Mouse (Mus musculus) C2C12 (cell line): Measurements from ENCODE around the gene Angpt4.

ENCODE experiments used
- CTCF ChIP-seq: IDR thresholded peaks from one replicate; pipeline ENCODE4 v1.5.1; 2011; ENCODE audit not compliant: control insufficient read depth, insufficient read depth, insufficient read length
- FOSL1 ChIP-seq: IDR thresholded peaks from one replicate; pipeline ENCODE4 v1.8.0; 2011; ENCODE audit warnings: mild to moderate bottlenecking, low read length; ENCODE audit not compliant: poor library complexity, insufficient read depth, severe bottlenecking
- MAX ChIP-seq: IDR thresholded peaks from one replicate; pipeline ENCODE4 v1.6.1; 2011; ENCODE audit warnings: mild to moderate bottlenecking, control low read depth
- MYOD1 ChIP-seq: IDR thresholded peaks from one replicate; pipeline ENCODE4 v1.6.1; 2011; ENCODE audit warnings: low read depth; ENCODE audit not compliant: control insufficient read depth, insufficient read length
- MYOG ChIP-seq: IDR thresholded peaks from one replicate; pipeline ENCODE4 v1.6.1; 2011; ENCODE audit not compliant: control insufficient read depth, insufficient read length; ENCODE audit errors: extremely low read depth
- USF1 ChIP-seq: IDR thresholded peaks from one replicate; pipeline ENCODE4 v1.6.1; 2011; ENCODE audit warnings: low read depth, mild to moderate bottlenecking, control low read depth, moderate library complexity

GRCm38 (mm10) chr2:151911751-151912150 lies 741 bp downstream of the Angpt4 start:
- TF ChIP-seq CTCF (no peak), MAX (no peak), FOSL1 (no peak), MYOG (no peak), USF1 (no peak), MYOD1 (no peak)
